Mouse (Mus musculus): ENCODE data around the gene Srpr. TPM values are rescaled to one million over a fixed set of nuclear protein-coding genes. Genes with fewer than 3 reads are reported as not detected.

Gene Srpr
- 104 and 112 TPM in 2 replicates for polyA plus RNA-seq (2014; fragmentation: Nextera tagmentation; extraction: Ambion mirVana)

GRCm38 (mm10) chr9:35199772-35200471, at the start of gene Srpr, which contains the start of gene Tirap:
Srpr (plus strand) TSS chr9:35200175.
Tirap (minus strand) TSS chr9:35200291.
- Histone ChIP-seq H3K4me3 (ENCODE audit: low read depth, low read length) (peak within 1 kb of the TSS; percentile 71), H3K27me3 (ENCODE audit: control insufficient read depth, insufficient read depth, low read length) (no peaks in the 10 kb centered on the region), H3K27ac (replicated peaks; ENCODE audit: low read depth, low read length) (0 out of 2 replicates have a peak within 1 kb of the TSS, but pooled peaks have one; percentile 32), H3K4me2 (ENCODE audit: low read depth, low read length) (peak within 1 kb of the TSS; percentile 82), H3K9ac (replicated peaks; ENCODE audit: low read length) (peak within 1 kb of the TSS; percentile 80), H3K4me1 (ENCODE audit: control insufficient read depth, insufficient read depth, low read length) (no peaks in the 10 kb centered on the region), H3K9me3 (replicated peaks; ENCODE audit: control insufficient read depth, low read length) (no peaks in the 10 kb centered on the region), H3K36me3 (replicated peaks; ENCODE audit: control insufficient read depth, insufficient read depth, low read depth, low read length) (no peaks in the 10 kb centered on the region; the same call in 1 of the 2 replicates)
- peak; percentile 92 for DNase-seq (ENCODE audit: low spot score)
- peak; percentile 88 for ATAC-seq (replicated peaks; ENCODE audit: insufficient number of reproducible peaks, low FRiP score, low TSS enrichment, low read depth)
- WGBS, result under 1% methylated on average over 40 of the region's 44 CpGs

GRCm38 (mm10) chr9:35152923-35153322, 47.1 kb upstream of the Srpr start:
- Histone ChIP-seq H3K9me3 (replicated peaks; ENCODE audit: control insufficient read depth, low read length) (no peaks in the 10 kb centered on the region), H3K4me3 (ENCODE audit: low read depth, low read length) (no peak overlapping the region), H3K36me3 (replicated peaks; ENCODE audit: control insufficient read depth, insufficient read depth, low read depth, low read length) (no peaks in the 10 kb centered on the region), H3K27ac (replicated peaks; ENCODE audit: low read depth, low read length) (no peak overlapping the region), H3K27me3 (ENCODE audit: control insufficient read depth, insufficient read depth, low read length) (no peaks in the 10 kb centered on the region), H3K9ac (replicated peaks; ENCODE audit: low read length) (no peak overlapping the region), H3K4me2 (ENCODE audit: low read depth, low read length) (no peak overlapping the region), H3K4me1 (ENCODE audit: control insufficient read depth, insufficient read depth, low read length) (no peaks in the 10 kb centered on the region)
- DNase-seq (ENCODE audit: low spot score) (no peak), ATAC-seq (replicated peaks; ENCODE audit: insufficient number of reproducible peaks, low FRiP score, low TSS enrichment, low read depth) (no peak)
- WGBS, result 85% methylated on average over 1 of the region's 1 CpGs

DNA sequence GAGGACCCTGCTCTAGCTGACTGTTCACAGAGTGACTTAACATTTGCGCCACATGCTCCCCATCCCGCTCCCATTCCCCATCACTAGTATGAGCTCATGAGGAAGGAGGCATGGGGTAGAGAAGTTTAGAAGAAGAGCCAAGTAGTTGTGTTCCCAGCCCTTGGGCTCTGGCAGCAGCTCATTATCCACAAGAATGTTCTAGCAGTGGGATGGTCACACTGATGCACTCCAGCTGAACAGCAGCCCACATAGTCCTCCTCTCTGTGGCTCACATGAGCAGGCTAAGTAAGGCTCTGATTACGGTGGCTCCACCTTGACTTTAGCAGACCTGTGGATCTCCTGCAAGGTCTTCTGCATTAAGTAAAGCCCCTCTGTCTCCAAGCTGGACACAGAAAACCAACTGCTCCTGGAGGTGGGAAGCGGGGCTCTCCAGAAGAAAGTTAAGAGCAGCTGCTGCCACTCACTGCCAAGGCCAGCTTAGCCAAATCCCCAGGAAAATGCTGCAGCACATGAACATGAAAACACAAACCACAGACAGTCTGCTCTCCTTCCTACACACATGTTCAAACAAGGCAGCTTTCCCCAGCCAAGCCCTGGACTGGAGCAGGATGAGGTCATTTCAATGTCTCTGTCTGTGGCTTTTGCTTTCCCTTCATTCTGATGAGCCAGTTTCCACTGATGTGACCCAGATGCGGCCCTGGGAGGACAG, 43.8 kb upstream of the Srpr start:
- Histone ChIP-seq H3K36me3 (replicated peaks; ENCODE audit: control insufficient read depth, insufficient read depth, low read depth, low read length) (no peaks in the 10 kb centered on the region), H3K9ac (replicated peaks; ENCODE audit: low read length) (no peak overlapping the region), H3K27ac (replicated peaks; ENCODE audit: low read depth, low read length) (no peak overlapping the region), H3K4me2 (ENCODE audit: low read depth, low read length) (no peak overlapping the region), H3K27me3 (ENCODE audit: control insufficient read depth, insufficient read depth, low read length) (no peaks in the 10 kb centered on the region), H3K4me3 (ENCODE audit: low read depth, low read length) (no peak overlapping the region), H3K9me3 (replicated peaks; ENCODE audit: control insufficient read depth, low read length) (no peaks in the 10 kb centered on the region), H3K4me1 (ENCODE audit: control insufficient read depth, insufficient read depth, low read length) (no peaks in the 10 kb centered on the region)
- ATAC-seq (replicated peaks; ENCODE audit: insufficient number of reproducible peaks, low FRiP score, low TSS enrichment, low read depth), result no peak
- WGBS, result 83% methylated on average over 5 of the region's 5 CpGs
- DNase-seq (ENCODE audit: low spot score), result no peak

DNA sequence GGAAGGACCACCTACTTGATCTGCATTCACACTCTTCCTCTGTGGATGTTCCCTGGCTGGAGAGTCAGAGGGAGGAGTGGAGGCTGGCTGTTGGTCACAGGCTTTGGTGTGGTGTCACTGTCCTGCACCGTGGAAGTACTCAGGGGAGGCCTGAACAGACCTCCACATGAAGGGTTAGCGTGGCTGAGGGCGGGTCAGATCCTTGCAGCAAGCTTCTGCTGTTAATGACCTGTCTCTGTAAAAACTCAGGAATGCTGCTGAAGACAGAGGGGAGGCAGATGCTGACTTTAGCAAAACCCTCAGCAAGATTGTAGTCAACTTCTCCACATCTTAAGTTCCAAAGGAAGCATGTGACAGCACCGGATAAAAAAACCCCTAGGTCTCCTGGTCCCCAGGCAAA, 43.1 kb upstream of the Srpr start:
- no peak for ATAC-seq (replicated peaks; ENCODE audit: insufficient number of reproducible peaks, low FRiP score, low TSS enrichment, low read depth)

GRCm38 (mm10) chr9:35158477-35158876, 41.5 kb upstream of the Srpr start:
- Histone ChIP-seq H3K27ac (replicated peaks; ENCODE audit: low read depth, low read length) (no peak overlapping the region), H3K9me3 (replicated peaks; ENCODE audit: control insufficient read depth, low read length) (no peaks in the 10 kb centered on the region), H3K27me3 (ENCODE audit: control insufficient read depth, insufficient read depth, low read length) (no peaks in the 10 kb centered on the region), H3K9ac (replicated peaks; ENCODE audit: low read length) (no peak overlapping the region), H3K4me1 (ENCODE audit: control insufficient read depth, insufficient read depth, low read length) (no peaks in the 10 kb centered on the region), H3K4me2 (ENCODE audit: low read depth, low read length) (no peak overlapping the region), H3K4me3 (ENCODE audit: low read depth, low read length) (no peak overlapping the region), H3K36me3 (replicated peaks; ENCODE audit: control insufficient read depth, insufficient read depth, low read depth, low read length) (no peaks in the 10 kb centered on the region)
- 73% methylated on average over 3 of the region's 3 CpGs for WGBS
- no peak for DNase-seq (ENCODE audit: low spot score)
- ATAC-seq (replicated peaks; ENCODE audit: insufficient number of reproducible peaks, low FRiP score, low TSS enrichment, low read depth), result no peak

More for the DNA sequence above, 43.1 kb upstream of the Srpr start:
- 89% methylated on average over 4 of the region's 4 CpGs for WGBS
- no peak overlapping the region for H3K27ac ChIP-seq (replicated peaks; ENCODE audit: low read depth, low read length)
- DNase-seq (ENCODE audit: low spot score), result no peak
- no peak overlapping the region for H3K4me3 ChIP-seq (ENCODE audit: low read depth, low read length)
- no peaks in the 10 kb centered on the region for H3K27me3 ChIP-seq (ENCODE audit: control insufficient read depth, insufficient read depth, low read length)
- H3K36me3 ChIP-seq (replicated peaks; ENCODE audit: control insufficient read depth, insufficient read depth, low read depth, low read length), result no peaks in the 10 kb centered on the region
- H3K9ac ChIP-seq (replicated peaks; ENCODE audit: low read length), result no peak overlapping the region
- H3K9me3 ChIP-seq (replicated peaks; ENCODE audit: control insufficient read depth, low read length), result no peaks in the 10 kb centered on the region
- no peak overlapping the region for H3K4me2 ChIP-seq (ENCODE audit: low read depth, low read length)
- H3K4me1 ChIP-seq (ENCODE audit: control insufficient read depth, insufficient read depth, low read length), result no peaks in the 10 kb centered on the region

- no peak overlapping the region for H3K4me3 ChIP-seq (ENCODE audit: low read depth, low read length)
- H3K9me3 ChIP-seq (replicated peaks; ENCODE audit: control insufficient read depth, low read length), result no peaks in the 10 kb centered on the region
- WGBS, result 45% methylated on average over 2 of the region's 2 CpGs
- no peak overlapping the region for H3K27ac ChIP-seq (replicated peaks; ENCODE audit: low read depth, low read length)
- no peak for ATAC-seq (replicated peaks; ENCODE audit: insufficient number of reproducible peaks, low FRiP score, low TSS enrichment, low read depth)
- H3K27me3 ChIP-seq (ENCODE audit: control insufficient read depth, insufficient read depth, low read length), result no peaks in the 10 kb centered on the region
- H3K36me3 ChIP-seq (replicated peaks; ENCODE audit: control insufficient read depth, insufficient read depth, low read depth, low read length), result no peaks in the 10 kb centered on the region
- no peak overlapping the region for H3K9ac ChIP-seq (replicated peaks; ENCODE audit: low read length)
- no peak overlapping the region for H3K4me2 ChIP-seq (ENCODE audit: low read depth, low read length)
- H3K4me1 ChIP-seq (ENCODE audit: control insufficient read depth, insufficient read depth, low read length), result no peaks in the 10 kb centered on the region
- DNase-seq (ENCODE audit: low spot score), result no peak
Measured at GRCm38 (mm10) chr9:35160662-35161061, 39.3 kb upstream of the Srpr start.

GRCm38 (mm10) chr9:35161721-35162120, 38.3 kb upstream of the Srpr start:
- Histone ChIP-seq H3K36me3 (replicated peaks; ENCODE audit: control insufficient read depth, insufficient read depth, low read depth, low read length) (no peaks in the 10 kb centered on the region), H3K9me3 (replicated peaks; ENCODE audit: control insufficient read depth, low read length) (no peaks in the 10 kb centered on the region), H3K4me3 (ENCODE audit: low read depth, low read length) (no peak overlapping the region), H3K27ac (replicated peaks; ENCODE audit: low read depth, low read length) (no peak overlapping the region), H3K4me1 (ENCODE audit: control insufficient read depth, insufficient read depth, low read length) (no peaks in the 10 kb centered on the region), H3K27me3 (ENCODE audit: control insufficient read depth, insufficient read depth, low read length) (no peaks in the 10 kb centered on the region), H3K4me2 (ENCODE audit: low read depth, low read length) (no peak overlapping the region), H3K9ac (replicated peaks; ENCODE audit: low read length) (no peak overlapping the region)
- no peak for ATAC-seq (replicated peaks; ENCODE audit: insufficient number of reproducible peaks, low FRiP score, low TSS enrichment, low read depth)
- WGBS, result 88% methylated on average over 7 of the region's 7 CpGs
- no peak for DNase-seq (ENCODE audit: low spot score)

Measured in embryonic facial prominence, embryonic 11.5 days (tissue).